Mouse (Mus musculus): Measurements from ENCODE around the gene Sap30l.

GRCm38 (mm10) chr11:57819999-57820581 lies 18.7 kb downstream of the Sap30l start:
- TF ChIP-seq CTCF (IDR thresholded peaks at IDR 0.05; ENCODE audit: control insufficient read depth, insufficient read depth, insufficient read length) (peak; percentile 61), MYOD1 (IDR thresholded peaks at IDR 0.05; ENCODE audit: control insufficient read depth, insufficient read length, low read depth) (no peak), MYOG (IDR thresholded peaks at IDR 0.05; ENCODE audit: control insufficient read depth, extremely low read depth, insufficient read length) (no peak)

Data from C2C12 (cell line).